Mouse (Mus musculus): ENCODE measurements around the gene Ercc6. TPM values are rescaled to one million over a fixed set of nuclear protein-coding genes. Genes with fewer than 3 reads are reported as not detected.

Gene Ercc6
- polyA plus RNA-seq (2017; shearing (Covaris generic)): 10 to 100 TPM; 27.7 to 33.4 TPM

GRCm38 (mm10) chr14:32513336-32514032 is at the start of gene Ercc6:
TSS of gene Ercc6 (plus strand) at chr14:32513521.

DNA sequence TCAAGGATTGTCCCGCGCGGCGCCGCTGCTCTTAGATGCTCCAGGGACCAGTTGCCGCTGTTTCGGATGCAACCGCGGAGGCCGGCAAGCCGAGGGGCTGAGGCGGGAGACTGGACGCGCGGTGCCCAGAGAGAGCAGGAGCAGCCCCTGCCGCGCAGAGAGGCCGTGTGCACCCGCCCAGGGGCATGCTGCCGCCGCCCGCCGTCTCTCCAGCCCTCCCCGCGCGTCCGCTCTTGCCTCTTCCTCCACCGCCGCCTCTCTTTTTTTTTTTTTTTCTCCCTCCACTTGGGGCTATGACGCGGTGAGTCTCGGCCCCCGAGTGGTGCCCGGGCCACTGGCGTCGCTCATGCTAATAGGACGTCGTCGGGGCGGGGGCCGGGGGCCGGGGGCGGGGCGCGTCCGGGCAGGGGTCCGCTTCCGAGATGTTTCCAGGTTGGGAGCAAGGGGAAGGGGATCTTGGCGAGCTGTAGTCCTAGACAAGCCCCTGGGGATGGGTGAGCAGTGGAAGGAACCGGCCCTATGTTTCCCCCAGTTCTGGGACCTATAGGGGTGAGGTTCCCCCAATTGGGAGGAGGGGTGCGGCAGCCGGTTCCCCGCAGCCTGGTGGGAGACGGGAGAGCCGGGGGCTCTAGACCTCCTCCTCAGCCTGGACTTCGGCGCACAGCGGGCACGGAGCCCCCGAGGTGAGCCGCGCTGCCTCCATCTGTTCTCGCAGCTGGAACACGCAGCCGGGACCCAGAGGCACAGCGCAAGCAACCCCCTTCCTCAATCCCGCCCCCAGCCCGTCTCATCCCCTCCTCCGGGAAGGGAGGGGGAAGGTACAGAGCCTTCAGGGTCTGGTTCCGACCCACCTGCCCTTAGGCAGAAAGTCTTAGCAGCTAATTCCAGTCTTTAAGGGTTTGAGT is 48.5 kb upstream of the Ercc6 start, which contains the start of gene Slc18a3:
Gene Slc18a3 (minus strand): TSS at position 250 of the 905 bp plus-strand sequence.

GRCm38 (mm10) chr14:32465889-32466288 is 47.4 kb upstream of the Ercc6 start, which contains the start of gene Chat:
TSS of gene Chat (minus strand) at chr14:32465989.

DNA sequence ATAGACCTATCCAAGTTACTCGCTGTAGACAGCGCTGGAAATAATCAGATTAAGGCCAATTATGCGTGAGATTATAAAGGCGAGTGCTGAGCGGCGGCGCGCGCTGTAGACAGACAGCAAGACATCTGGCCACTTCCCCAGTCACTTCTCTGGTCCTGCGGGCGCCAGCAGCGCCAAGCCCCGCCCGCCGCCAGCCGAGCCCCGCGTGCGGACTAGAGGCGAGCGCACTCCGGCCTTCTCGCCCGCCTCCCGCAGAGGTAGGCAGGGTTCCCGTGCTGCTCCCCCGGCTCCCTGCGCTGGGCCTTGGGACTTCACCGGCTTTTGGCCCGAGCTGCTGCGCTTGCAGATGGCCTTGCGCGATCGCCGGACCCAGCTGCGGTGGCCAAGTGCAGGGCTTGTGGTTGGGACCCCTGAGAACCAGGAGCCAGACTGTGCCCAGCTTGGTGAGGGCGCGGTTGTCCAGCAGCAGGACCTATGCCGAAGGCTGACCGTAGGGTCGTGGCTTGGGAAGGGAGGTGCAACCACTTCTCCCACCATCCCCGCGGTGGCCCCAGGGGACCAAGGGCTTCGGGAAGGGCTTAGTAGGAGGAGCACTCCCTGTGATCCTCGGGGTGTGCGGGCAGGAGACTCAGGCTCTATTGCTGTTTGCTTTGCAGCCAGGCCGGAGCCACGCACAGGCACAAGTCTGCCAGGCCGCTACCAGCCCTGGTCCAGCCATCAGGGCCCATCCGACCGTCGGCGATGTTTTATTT is 86.1 kb downstream of the Ercc6 start, which contains the start of gene Prrxl1:
Gene Prrxl1 (plus strand): TSS at position 118 of the 752 bp plus-strand sequence.

Other genes with a start within 250 kb of the Ercc6 start
- gene Ogdhl, start 191.5 kb upstream of the Ercc6 start, polyA plus RNA-seq (2017; shearing (Covaris generic)): under 1 TPM; 0.07 to 0.20 TPM
- not detected for gene 1700024G13Rik, start 125.1 kb upstream of the Ercc6 start, polyA plus RNA-seq (2017; shearing (Covaris generic))
- gene Slc18a3, start 48.7 kb upstream of the Ercc6 start, polyA plus RNA-seq (2017; shearing (Covaris generic)): not detected
- gene Chat, start 47.5 kb upstream of the Ercc6 start, polyA plus RNA-seq (2017; shearing (Covaris generic)): under 1 TPM in 1 of 2 experiments, not detected in 1; 0.32 TPM
- gene Prrxl1, start 85.9 kb downstream of the Ercc6 start, polyA plus RNA-seq (2017; shearing (Covaris generic)): not detected
- not detected for gene 3425401B19Rik, start 171.8 kb downstream of the Ercc6 start, polyA plus RNA-seq (2017; shearing (Covaris generic))

Measured in activated CD4-positive, CD25-positive, alpha-beta regulatory T cell (primary cell).